Mouse (Mus musculus): ENCODE results near the gene Trabd2b.

DNA sequence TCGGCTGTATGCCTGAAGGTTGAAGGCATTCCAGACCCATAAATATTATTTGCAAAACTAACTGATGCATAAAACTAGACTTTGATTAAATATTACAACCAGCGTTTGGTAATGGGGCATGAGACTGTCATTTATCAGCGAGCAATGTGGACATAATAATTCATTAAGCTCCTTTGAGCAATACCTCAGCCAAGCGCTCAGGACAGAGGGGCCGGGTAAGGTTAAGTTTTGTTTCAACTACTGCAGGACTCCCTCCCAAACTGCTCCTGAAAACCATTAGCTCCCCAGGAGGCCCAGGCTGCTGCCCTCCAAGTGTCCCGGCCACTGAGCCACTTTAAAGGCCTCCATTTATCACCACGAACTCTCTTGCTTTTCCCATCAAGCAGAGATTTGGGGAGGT lies 93.8 kb downstream of the Trabd2b start:
- TF ChIP-seq CTCF (IDR thresholded peaks at IDR 0.05; ENCODE audit: insufficient read depth, low read length) (no peak), POLR2A (IDR thresholded peaks at IDR 0.05; ENCODE audit: borderline replicate concordance, extremely low read depth, low read depth, low read length) (no peak)
